Mouse (Mus musculus) CH12F3 (cell line): Measurements from ENCODE around the gene Gpr62.

Experiments
- in situ Hi-C: fragments of 300-500 bp; cut with MboI; formaldehyde crosslinking; loops from 2 replicates; pipeline ENCODE4 v1.14.3; 2020; ENCODE audit warnings: low sequenced_read_pairs

Gpr62 gene

DNA sequence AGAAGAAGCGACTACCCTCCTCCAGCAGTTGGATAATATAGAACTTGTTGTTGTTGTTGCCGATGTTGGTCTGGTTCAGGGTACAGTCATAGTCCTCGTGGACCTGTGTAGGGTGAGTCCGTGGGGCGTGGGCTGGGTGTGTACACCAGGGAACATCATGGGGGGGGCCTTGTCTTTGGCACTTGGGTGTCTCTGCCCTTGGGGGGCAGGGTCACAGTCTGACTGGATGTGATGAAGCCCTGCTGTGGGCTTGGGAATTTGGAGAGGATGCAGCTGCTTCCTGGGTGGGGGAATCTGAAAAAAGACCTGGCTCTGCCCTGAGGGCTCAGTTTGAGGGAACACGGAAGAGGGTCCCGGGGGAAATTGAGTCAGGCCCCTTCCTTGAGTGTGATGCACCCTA, 9.3 kb upstream of the Gpr62 start:
- in situ Hi-C loops, result no loop called here

DNA sequence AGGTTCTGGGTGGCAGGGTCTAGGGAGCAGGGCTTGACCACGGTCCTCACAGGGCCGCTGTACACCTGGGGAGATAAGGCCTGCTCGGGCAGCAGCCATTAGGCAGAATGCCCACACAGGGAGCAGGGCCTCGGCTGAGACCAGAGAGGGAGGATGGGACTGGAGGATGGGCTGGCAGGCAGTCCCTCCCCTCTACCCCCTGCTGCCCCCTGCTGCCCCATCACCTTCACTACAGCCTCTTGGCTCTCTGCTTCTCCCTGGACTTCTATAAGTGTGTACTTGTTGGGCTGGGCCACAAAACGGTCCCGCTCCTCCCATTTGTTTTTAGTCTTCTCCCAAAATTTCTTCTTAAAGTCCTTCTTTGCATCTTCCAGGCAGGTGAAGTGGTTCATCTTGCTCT, 8.7 kb upstream of the Gpr62 start:
- in situ Hi-C loops, result no loop called here

DNA sequence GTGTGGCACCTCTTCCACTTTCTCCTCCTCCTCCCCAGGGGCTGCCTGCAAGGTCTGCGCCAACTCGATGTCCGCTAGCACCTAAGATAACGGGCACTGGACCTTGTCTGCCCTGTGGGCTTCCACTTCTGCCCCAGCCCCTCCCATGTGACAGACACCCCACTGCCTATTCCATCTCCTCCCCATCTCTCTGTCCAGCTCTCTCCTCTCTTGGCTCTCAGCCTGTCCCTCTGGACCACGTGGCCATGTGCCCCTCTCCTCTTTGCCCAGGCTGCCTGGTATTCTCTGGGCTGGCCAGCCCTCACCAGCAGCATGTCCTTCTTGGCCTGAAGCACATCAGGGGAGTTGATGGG, 8.0 kb upstream of the Gpr62 start:
- in situ Hi-C loops, result no loop called here

DNA sequence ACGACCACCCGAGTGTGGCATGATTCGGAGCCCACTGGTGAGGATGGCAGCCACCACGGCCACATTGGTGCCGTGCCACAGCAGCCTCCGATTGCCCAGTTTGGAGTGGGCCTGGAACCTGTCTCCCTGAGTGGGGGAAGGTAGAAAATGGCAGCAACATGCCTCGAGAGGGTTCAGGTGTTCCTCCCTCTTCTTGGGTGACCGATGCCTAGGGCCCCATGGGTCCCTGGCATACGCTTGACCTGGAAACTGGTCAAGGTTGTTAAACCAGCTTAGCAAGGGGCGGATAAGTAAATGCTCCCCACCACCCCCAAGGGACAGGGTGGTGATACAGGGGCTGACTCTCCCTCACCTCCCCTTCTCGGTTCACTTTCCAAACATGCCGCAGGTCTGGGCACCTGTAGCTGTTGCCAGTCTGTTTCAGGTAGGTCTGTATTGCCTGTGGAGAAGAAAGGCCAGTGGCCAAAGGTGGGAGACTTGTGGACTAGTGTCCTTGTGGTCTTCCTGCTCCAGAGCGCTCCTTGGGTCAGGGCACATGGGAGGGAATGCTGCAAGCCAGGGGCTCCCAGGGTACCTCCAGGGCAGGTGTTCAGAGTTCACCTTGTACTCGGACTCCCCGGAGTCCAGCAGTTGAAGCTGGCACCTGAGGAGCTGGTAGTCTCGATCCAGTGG, 7.5 kb upstream of the Gpr62 start:
- in situ Hi-C loops, result no loop called here

DNA sequence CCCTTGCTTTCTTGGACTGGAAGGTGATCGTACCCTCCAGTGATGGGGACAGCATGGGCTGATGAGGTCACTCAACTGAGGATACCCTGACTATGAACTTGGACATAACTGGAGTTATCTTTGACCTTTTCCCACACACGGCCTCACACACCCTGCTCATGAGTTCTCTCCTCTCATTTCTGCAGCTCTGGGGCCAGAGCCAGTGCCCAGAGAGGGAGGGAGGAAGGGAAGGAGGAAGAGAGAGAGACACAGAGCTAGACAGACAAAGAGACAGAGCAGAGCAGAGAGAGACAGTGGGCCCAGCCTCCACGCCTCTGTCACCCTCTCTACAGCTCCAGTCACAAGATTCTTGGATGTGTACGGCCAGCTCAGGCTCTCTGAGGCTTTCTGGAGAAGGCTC, 6.6 kb upstream of the Gpr62 start:
- in situ Hi-C loops, result no loop called here

DNA sequence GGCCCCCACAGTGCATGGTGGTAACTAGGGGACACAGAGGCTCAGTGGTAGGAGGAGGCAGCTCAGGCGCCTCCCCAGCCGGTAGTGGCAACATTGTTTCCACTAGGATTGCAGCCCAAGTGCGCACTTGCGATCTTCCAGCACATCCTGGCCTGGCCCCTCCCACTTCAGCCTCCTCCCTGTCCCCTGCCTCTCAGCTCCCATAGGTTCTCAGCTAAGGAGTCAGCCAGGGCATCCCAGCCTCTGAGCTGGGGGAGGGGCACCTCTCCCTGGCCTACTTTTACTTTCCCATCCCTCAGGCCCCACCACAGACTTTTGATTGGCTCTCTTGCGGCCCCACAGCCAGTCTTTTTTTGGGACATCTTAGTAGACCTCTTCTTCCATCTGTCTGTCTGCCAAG, 6.2 kb upstream of the Gpr62 start:
- in situ Hi-C loops, result no loop called here

DNA sequence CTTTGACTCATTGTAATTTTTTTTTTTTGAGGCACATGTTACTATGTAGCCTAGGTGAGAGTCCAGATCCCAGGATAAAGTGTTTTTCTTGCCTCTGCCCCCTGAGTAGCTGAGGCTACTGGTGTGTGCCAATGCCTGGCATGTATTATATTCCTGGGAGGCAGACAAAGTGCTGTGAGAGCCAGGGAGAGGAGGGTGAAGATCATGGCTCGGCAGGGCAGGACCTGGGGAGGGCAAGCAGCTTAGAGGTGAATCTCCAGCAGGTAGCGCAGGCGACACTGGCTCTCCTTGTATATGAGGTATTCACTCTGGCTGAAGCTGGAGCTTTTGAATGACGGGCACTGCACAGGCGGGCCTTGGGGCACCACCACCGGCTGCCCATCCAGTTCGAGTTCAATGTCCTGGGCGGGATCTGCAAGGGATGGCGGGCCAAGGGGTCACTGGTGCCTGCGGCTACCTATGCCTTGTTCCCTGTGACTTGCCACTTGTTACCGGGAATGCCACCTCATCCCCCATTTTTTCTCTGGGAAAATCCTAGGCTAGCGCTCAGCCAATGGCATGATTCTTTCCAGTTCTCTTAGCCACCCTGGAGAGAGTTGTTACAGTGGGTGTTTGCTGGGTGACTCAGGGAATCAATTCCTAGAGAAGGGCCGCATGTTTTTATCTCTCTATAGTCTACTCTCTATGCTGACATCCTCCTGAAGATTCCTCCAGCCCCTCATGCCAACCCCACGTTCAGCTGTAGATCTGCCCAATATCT, 5.4 kb upstream of the Gpr62 start:
- in situ Hi-C loops, result no loop called here

DNA sequence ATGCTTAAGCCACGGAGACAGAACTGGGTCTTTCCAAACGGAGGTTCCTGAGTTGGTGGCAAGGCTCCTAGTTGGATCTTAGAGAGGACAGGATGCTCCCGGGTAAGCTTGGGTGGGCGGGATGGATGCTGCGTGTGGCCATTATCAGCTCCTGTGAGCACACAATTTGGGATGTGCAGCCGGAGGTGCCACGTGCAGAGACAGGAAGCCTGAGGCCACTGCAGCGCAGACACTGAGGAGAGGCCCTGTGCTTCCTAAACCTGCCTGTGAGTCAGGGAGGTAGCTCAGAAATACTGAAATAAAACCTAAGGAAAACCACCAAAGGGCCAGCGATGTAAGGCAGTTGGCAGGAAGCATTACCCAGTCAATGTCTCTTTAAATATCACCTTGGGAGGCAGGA, 4.0 kb upstream of the Gpr62 start:
- in situ Hi-C loops, result no loop called here

DNA sequence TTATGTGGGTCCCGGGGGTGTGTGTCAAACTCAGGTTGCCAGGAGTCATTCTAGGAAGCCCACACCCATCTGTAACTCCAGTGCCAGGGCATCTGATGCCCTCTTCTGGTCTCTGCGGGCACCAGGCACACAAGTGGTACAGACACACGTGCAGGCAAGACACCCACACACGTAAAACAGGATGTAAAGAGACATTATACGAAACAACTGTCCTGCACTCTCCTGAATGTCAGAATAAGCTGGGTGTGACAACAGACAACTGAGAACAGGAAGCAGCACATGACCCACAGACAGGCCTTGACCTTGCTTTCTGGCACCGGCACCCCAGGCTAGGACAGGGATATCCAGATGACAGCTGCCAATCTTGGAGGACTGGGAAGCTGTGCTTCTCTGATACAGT, 3.6 kb upstream of the Gpr62 start:
- in situ Hi-C loops, result no loop called here

DNA sequence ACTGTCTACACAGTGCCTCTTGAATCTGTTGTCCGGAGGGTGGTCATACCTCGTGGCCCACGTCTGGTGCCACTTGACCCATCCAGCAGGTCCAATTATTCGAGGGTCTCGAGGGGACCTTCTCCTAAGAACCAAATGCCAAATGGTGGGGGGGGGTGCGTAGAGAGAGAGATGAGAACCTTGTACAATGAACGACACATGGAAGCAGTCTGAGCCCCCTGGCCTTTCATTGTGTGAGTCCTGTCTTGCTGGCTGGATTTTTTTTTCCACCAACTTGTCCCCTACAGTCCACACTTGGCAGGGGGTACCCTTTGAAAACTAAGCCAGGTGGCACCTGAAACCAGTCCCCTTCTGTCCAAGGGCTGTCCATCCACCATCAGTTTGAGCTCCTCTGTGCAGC, 2.0 kb upstream of the Gpr62 start:
- in situ Hi-C loops, result no loop called here

DNA sequence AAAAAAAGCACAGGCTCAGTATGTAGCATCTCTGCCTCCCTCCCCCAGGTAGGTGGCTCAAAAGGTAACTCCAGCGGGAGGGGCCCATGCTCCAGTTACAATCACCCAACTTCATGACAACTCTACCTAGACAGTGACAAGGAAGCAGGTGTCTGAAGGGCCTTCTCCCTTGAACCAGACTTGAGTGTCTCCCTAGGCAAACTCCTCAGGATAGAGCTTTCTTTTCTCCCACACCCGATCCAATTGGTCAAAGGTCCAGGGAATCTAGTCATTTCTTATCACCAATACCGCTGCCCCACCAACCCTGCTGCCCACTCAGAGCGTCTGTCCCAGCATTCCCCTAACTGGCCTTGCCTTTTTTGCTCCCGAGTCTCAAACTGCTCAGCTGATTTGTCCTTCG, 983 bp upstream of the Gpr62 start:
- in situ Hi-C loops, result no loop called here

DNA sequence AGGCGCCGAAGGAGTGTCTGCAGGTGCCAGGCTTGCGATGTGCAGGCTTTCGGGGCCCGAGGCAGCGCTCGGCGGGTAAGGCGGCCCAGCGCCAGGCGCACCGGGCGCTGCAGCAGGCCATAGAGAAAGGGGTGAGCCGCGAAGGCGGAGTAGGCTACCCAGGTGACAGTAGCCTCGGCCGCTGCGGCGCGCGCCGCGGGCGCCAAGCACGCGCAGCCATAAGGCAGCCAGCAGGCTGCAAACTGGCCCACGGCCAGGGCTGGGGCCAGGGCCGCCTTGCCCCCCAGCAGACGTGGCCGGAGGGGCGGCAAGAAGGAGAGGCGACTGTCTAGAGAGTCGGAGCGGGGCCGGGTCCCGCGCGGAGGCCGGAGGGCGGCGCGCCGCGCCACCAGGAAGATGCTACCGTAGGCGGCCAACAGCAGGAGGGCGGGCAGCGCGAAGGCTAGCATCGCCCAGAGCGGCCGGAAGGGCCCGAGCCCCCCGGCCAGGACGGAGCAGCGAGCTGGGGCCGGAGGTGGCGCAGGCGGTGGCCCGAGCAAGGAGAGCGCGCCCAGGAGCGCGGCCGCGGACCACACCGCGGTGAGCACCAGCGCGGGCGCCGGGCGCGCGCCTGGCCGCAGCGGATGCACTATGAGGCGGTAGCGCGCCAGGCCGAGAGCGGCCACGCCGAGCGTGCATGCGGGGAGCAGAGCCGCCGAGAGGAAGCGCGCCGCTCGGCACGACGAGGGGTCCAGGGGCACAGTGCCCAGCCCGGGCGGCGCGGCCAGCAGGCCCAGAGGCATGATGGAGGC, 792 bp downstream of the Gpr62 start:
- in situ Hi-C loops, result no loop called here

DNA sequence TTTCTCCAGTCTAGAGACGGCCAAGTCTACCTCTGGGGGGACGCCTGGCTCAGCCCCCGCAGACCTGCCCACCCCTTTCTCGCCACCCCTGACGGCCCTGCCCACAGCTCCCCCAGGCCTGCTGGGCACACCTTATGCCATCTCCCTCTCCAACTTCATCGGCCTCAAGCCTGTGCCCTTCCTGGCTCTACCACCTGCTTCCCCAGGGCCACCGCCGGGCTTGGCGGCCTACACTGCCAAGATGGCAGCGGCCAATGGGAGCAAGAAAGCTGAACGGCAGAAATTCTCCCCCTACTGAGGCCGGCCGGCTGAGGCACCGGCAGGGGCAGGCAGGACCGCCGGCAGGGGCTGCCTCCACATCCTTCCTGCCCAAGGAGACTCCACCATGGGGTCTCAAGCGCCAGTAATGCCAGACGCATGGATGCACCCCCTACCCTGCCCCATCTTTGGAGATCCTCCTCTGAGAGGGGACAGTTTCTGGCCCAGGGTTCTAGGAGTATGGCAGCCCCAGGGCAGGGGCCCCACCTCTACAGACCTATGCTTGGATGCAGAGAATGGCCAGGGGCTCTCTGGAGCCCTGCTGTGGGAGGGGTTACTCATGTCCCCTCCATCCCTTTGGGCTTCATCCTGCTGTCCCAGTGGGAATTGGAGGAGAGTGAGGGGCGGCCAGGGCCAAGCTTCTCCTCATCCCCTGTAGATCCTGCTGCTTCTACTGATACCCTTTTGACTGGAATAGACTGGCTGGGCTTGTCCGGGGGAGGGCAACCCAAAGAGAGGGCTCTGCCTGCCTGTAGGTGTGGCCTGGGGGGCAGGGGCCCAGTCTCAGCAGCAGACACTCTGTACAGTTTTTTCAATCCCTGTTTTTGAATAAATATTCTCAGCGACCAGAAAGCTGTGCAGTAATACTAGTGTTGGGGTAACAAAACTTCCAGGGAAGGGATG, 2.3 kb downstream of the Gpr62 start:
- in situ Hi-C loops, result no loop called here

DNA sequence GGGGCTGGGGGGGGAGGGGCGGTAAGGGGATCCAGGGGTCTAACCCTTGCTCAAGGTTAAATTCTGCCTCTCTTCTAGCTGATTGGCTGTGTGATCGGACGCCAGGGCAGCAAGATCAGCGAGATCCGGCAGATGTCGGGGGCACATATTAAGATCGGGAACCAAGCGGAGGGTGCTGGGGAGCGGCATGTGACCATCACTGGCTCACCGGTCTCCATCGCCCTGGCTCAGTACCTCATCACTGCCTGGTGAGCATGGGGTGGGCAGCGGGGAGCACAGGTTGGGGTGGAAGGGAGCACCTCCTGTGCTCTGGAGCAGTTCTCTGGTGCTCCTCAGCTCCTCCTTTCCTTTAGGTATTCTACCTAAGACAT, 3.3 kb downstream of the Gpr62 start:
- in situ Hi-C loops, result no loop called here

DNA sequence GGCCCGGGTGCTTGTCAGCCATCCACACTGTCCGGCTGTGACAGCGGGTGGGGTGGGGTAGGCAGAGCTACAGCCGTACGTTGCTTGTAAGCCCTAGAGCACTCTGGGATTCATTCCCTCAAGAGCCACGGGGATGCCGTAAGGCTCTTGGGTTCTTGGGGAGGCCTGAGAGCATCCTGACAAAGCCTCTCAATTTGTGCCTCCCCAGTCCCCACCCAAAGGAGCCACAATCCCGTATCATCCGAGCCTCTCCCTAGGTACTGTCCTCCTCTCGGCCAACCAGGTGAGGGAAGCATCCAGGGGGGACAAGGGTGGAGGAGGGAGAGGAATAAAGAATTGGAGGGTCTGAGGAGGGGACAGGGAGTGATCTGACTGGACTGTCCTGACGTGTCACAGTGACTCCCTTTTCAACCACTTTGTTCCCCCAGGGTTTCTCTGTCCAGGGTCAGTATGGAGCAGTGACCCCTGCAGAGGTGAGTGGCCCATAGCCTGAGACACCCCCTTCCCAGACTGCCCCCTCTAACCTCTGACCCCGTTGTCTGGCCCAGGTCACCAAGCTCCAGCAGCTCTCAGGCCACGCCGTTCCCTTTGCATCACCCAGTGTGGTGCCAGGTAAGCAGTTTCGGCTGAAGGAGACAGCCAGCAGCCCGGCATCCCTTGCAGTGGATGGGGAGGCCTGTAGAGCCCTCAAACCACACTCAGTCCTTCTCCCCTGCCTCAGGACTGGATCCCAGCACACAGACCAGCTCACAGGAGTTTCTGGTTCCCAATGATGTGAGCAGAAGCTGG, 3.9 kb downstream of the Gpr62 start:
- in situ Hi-C loops, result no loop called here

DNA sequence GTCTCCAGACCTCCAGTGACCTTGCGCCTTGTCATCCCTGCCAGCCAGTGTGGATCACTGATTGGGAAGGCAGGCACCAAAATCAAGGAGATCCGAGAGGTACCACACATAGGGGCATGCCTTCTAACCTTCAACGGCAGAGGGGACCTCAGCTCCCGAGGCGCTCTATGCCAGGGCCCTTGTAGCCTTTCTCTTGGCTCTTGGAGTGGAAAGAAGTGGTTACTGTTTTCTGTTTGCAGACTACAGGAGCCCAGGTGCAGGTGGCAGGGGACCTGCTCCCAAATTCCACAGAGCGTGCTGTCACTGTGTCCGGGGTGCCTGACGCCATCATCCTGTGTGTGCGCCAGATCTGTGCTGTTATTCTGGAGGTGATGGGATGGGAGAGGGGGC, 4.7 kb downstream of the Gpr62 start:
- in situ Hi-C loops, result no loop called here

DNA sequence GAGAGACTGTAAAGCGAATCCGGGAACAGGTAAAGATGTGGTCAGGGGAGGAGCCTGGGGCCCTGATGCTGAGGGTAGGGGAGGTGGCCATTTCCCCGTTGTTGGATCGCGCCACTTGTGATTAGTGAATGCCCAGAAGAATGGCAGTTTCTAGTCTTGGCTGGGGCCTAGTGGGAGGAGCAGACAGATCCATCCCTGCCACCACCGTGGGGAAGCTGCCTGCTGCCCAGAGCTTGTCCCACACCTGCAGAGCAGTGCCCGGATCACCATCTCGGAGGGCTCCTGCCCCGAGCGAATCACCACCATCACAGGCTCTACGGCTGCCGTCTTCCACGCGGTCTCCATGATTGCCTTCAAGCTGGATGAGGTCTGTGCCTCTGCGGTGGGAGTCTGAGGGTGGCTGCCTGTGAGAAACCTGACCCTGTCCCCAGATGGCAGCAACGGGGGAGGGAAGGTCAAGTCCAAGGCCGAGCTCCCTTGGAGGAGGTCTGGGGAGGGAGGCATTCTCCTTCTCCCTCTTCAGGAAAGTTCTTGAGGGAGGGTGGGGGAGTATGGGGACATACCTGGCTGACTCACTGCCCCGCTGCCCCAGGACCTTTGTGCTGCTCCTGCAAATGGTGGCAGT, 5.2 kb downstream of the Gpr62 start:
- in situ Hi-C loops, result no loop called here

DNA sequence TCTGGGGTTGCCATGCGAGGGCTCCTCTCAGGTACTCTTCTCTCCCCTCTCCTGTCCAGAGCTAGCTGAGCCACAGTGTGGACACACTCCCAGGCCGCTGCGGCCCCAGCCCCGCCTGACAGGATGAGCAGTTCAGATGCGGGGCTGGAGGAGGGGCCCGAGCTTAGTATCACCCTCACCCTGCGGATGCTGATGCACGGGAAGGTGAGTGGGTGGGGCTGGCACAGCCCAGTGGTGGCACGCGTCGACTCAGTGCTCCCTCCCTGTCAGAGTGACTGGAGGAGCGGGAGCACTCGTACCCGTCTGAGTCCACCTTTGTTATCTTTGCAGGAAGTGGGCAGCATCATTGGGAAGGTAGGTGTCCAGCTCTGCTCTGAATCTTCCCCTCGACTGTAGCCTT, 5.8 kb downstream of the Gpr62 start:
- in situ Hi-C loops, result no loop called here

DNA sequence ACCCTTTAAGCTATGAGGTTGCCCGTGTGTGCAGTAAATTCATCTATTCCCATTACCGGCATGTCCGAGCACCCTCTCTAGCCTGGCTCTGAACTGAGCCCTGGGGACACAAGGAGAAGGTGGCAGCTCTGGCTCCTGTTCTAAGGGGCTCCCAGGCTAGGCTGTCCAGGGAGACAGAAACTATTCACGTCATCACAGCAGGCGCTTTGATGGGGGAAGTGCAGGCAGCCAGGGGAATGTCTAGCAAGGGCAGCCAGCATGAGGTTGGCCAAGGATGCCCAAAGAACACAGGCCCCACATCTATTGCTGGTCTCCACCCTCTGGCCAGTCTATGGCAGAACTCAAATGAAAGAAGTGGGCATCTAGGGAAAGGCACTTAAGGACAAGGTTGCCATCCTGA, 7.8 kb downstream of the Gpr62 start:
- in situ Hi-C loops, result no loop called here

DNA sequence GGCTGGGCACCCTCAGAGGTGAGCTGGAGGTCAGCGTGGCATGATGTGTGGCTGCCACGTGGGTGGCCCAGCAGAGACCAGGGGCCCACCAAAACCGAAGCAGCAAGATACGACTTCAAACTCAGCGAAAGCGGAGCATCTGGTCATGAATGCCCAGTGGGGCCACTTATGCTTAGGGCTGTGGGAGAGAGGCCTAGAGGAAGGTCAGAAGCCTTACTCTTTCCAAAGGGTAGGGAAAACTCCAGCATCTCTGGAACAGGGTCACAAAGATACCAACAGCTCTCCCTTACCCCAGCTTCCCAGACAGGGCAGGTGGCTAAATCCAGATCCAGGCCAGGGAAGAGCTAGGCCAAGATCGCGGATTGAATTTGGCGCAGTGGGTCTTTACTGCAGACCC, 8.6 kb downstream of the Gpr62 start:
- in situ Hi-C loops, result no loop called here
